Mouse (Mus musculus) layer of hippocampus, postnatal 36 days (tissue): ENCODE measurements around the gene Gsn. TPM values are rescaled to one million over a fixed set of nuclear protein-coding genes. Genes with fewer than 3 reads are reported as not detected.
A peak's percentile ranks its signal among the peaks of the same experiment; 100 is the strongest.

ENCODE experiments used
- DNase-seq, 2 experiments: peaks; one replicate each; pipeline ENCODE4 v3.0.0; 2022
- total RNA-seq, 2 experiments: library from RNA; stranded (reverse); gene quantifications; 2 replicates each; pipeline ENCODE4 v1.2.3; 2021

The Gsn gene
- total RNA-seq, result 10 to 100 TPM; 73.3 to 75.0 TPM

DNA sequence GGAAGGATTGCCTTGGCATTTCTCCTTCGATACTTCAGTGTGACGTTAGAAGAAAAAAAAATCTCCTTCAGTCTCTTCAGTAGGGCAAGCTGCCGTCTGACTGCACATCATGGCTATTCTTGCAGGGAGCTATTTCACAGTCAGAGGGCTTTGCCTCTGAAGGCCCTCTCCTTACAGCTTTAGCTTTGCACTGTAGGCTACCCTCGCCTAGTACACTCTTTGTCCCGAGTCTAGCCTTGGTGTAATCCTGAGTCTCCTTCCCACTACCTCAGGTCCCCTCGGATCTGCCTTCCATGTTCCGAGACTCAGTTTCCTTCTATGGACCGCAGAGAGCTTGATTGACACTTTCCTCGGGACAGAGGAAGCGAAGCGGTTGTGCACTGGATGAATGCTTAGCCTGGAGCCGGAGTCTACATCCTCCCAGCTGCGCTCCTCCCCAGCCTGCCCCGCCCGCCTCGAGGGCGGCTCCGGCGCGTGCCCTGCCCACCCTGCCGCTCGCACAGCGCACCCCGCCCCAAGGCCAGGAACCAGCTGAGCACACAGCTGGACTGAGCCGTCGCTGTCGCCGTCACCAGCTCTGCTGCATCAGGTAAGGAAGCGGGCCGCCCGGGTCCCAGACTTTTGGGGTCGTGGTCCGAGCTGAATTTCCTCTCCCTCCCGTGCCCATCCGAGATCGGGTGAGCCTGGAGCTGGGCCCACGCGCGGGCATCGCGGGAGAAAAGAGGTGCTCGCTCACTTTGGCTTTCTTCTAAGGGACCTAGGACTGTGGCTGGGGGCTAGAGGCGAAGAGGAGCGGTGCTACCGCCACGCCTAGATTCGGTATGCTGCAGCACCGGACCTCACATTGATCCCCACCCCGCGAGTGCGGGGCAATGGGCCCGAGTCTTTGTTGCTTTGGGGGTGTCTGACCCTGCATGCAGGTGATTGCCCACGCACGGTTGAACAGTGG lies at the start of gene Gsn:
Gsn (plus strand) TSS at position 496 of the 949 bp plus-strand sequence.
- DNase-seq, result peak; percentile 53 to 58

- no peak for DNase-seq
Measured at GRCm38 (mm10) chr2:35206761-35207160, 49.4 kb upstream of the Gsn start.

GRCm38 (mm10) chr2:35208054-35208453 lies 48.1 kb upstream of the Gsn start:
- DNase-seq, result no peak

GRCm38 (mm10) chr2:35208931-35209665 lies 47.1 kb upstream of the Gsn start:
- DNase-seq, result no peak

- DNase-seq, result no peak
Measured at GRCm38 (mm10) chr2:35211681-35212080, 44.5 kb upstream of the Gsn start.

- no peak for DNase-seq
Measured at GRCm38 (mm10) chr2:35213345-35213910, 42.8 kb upstream of the Gsn start.

- DNase-seq, result peak; percentile 85 to 86
Measured at GRCm38 (mm10) chr2:35214881-35215358, 41.3 kb upstream of the Gsn start.

- DNase-seq, result peak in 1 of 2 experiments; percentile 4
Measured at GRCm38 (mm10) chr2:35215363-35215762, 40.8 kb upstream of the Gsn start.

- no peak for DNase-seq
Measured at GRCm38 (mm10) chr2:35216701-35217100, 39.5 kb upstream of the Gsn start.

DNA sequence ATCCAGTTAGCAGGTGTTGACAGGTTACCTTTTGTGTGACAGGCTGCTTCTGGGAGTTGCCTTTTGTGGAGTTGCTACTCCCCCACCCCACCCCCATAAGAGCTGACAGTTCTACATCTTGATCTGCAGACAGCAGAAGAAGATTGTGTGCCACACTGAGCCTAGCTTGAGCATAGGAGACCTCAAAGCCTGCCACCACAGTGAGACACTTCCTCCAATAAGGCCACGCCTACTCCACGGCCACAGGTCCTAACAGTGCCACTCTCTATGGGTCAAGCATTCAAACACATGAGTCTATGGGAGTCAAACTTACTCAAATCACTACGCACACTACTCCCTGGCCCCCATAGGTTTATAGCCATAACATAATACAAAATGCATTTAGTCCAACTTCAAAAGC lies 37.4 kb upstream of the Gsn start:
- DNase-seq, result no peak

DNA sequence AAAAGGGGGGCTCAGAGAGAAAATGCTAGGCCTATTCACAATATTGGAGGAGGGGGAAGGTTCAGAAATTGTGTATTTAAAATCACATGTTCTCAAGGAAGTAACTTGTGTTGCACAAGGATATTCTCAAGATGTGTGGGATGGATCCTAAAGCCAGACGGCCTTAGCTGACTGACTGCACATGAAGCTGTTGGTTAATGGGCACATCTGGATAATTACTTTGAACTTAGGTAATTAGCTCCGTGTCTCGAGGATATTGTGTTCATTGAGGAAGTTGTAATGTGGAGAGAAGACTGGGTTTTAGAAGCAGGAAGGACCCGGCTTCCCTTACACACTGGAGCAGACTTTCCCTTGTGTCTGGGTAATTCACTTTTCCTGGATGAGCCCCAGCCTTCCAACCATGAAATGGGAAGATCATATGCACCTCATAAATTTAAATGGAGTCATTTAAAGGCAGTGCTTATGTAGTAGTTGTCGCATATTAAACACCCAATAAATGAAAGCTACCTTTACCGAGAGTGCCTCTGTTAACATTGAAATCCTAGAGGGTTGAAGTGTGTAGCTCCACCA lies 33.3 kb upstream of the Gsn start:
- no peak for DNase-seq

- DNase-seq, result no peak
Measured at GRCm38 (mm10) chr2:35224285-35224684, 31.9 kb upstream of the Gsn start.

DNA sequence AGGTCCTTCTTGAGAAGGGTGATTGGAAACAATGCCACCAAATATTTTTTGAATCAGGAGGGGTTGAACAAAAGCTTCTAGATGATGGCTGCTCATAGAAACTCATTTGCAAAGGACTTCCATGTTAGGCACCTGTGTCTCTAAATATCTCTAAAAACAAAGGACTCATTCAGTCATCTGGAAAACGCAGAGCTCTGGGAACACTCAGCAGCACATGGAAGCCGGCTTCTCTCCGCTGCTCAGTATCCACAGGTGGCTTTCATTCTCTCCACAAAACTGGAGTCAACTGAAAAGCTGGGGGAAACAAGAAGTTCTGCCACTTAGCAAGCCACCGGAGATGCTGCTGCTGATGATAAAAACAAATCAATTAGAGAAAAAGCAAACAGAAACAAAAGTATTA lies 28.0 kb upstream of the Gsn start:
- DNase-seq, result no peak

- DNase-seq, result no peak
Measured at GRCm38 (mm10) chr2:35230215-35230614, 26.0 kb upstream of the Gsn start.

GRCm38 (mm10) chr2:35231871-35232270 lies 24.3 kb upstream of the Gsn start:
- DNase-seq, result no peak

DNA sequence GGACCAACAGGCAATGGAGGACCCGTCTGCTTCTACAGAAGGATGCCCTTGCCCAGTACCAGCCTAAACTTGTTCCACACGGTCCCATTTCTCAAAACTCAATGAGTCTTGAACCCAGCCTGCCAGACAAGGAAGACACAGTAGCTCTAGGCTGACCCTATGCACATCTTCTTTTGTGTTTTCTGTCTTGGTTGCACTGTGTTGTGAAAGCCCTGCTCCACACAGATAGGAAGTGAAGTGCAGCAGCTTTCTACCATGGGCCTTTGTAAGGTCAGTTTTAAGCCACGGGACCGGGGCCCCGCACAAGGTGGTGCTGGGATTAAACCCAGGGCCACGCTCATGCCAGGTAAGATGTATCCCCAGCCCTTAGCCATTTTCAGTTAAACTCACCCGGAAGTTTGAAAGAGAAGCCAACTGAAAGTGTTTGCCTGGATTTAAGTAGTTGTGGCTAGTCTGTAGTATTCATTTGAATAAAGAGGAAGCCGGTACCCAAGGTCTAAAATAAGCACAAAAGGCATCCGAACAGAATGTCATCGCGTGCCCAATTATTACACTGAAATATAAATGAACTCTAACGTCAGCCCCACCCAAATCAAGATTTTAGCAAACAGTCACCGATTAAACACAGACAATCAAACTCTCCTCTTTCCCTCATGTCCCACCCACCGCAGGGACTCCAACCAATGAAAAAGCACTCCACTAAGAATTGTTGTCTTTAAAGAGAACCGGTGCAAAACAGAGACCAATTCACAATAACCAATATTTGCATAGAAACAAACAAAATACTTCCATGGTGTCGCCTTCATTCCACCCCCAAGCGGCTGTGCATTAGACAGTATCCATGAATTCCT lies 23.4 kb upstream of the Gsn start:
- no peak for DNase-seq

DNA sequence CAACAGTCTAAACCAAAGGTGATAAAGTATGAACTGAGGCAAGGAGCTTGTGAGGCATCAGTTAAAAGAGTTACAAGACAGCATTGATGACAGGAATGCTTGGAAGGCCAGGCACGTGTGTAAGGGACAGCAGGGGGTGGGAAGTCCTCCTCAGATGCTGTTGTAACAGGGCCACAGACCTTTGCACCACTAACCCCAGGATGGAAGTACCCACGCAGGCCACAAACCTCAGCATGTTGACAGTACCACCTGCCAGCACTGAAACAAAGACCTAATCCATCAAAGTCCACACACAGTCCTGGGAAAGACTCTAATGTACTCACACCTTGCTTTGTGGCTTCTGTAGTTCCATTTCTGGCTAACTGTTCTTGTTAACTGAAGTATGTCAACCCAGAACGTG lies 22.3 kb upstream of the Gsn start:
- DNase-seq, result no peak

DNA sequence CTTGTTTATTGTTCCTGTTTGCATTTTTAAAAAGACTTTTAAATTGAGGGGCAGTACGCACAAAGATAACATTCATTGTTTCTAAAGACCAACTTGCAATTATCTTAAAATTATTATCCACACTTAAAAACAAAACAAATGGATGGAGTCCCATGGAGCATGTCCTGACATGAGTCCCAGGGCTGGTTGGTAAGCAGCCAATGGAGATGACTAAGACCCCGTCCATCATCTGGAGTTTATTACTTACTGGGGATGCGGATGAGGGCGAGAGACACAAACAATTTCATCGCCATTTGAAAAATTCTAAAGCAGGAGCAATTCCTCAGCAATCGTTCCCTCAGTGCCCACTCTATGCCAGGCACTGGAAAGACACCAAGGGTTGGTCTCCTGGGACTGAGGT lies 21.2 kb upstream of the Gsn start:
- no peak for DNase-seq

DNA sequence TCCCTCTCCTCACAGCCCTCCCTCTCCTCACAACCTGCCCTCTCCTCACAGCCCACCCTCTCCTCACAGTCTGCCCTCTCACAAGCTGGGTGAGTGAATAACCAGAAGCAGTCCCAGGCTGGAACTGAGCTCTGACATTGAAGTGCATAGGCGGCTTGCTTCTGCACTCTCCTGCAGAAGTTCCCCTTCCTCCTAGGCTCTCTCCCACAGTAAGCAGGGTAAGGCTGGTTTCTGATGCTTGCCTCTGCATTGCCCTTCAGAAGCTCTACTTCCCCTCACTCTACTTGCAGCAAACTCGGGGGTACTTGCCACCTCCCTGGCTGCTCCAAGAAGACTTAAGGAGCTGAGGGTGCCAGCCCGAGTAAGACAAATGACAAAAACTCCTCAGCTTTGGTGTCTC lies 11.9 kb upstream of the Gsn start:
- no peak for DNase-seq

- DNase-seq, result no peak
Measured at GRCm38 (mm10) chr2:35247763-35248162, 8.4 kb upstream of the Gsn start.

- no peak for DNase-seq
Measured at GRCm38 (mm10) chr2:35252733-35253132, 3.4 kb upstream of the Gsn start.

DNA sequence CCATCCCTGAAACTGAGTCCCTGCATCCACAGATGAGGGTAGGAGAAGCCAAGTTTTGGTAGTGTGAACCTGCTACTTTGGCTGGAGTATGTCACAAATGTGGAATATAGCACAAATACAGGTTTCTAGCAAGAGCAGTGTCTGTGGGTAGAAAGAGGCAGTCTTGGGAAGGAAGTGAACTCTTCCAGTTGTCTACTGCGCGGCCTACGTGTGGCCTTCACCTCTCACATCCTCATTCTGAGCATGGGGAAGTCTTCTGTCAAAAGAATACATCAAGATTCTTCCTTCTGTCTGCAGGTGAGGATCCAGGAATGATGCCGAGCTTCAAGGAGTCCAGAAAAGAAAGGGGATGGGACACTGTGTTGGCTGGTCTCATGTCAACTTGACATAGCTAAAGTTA lies 2.4 kb upstream of the Gsn start:
- DNase-seq, result no peak
